Mouse (Mus musculus) forebrain, postnatal 0 days (tissue): ENCODE results near the gene Ehd1. TPM values are rescaled to one million over a fixed set of nuclear protein-coding genes. Genes with fewer than 3 reads are reported as not detected.

Experiments
- ATAC-seq: fragments of 200-750 bp; cut with Nextera tagmentation; 2 replicates; pipeline ENCODE4 v1.8.0; 2017; ENCODE audit warnings: mild to moderate bottlenecking, moderate library complexity
- DNase-seq: peaks from one replicate; pipeline ENCODE4 v3.0.0-alpha.2; 2015
- H3K27ac ChIP-seq: fragments of 300-500 bp; sonication (generic); 2 replicates; pipeline ENCODE4 v1.5.1; 2014; ENCODE audit warnings: low read depth, mild to moderate bottlenecking, antibody characterized with exemption, low read length, moderate library complexity, mixed read lengths
- H3K27me3 ChIP-seq: fragments of 300-500 bp; sonication (generic); 2 replicates; pipeline ENCODE4 v1.6.1; 2014; ENCODE audit warnings: mild to moderate bottlenecking, low read length, mixed read lengths; ENCODE audit not compliant: insufficient read depth
- H3K36me3 ChIP-seq: fragments of 300-500 bp; sonication (generic); 2 replicates; pipeline ENCODE4 v1.6.1; 2014; ENCODE audit warnings: mild to moderate bottlenecking, moderate library complexity; ENCODE audit not compliant: insufficient read depth
- H3K4me1 ChIP-seq: fragments of 300-500 bp; sonication (generic); 2 replicates; pipeline ENCODE4 v1.6.1; 2014; ENCODE audit warnings: antibody characterized with exemption; ENCODE audit not compliant: insufficient read depth
- H3K4me2 ChIP-seq: fragments of 300-500 bp; sonication (generic); 2 replicates; pipeline ENCODE4 v1.6.1; 2014; ENCODE audit warnings: low read depth, mild to moderate bottlenecking, moderate library complexity
- H3K4me3 ChIP-seq: fragments of 300-500 bp; sonication (generic); 2 replicates; pipeline ENCODE4 v1.5.1; 2014; ENCODE audit warnings: low read depth, low read length, mixed read lengths
- H3K9ac ChIP-seq: fragments of 300-500 bp; sonication (generic); 2 replicates; pipeline ENCODE4 v1.6.1; 2014; ENCODE audit warnings: mild to moderate bottlenecking
- H3K9me3 ChIP-seq: fragments of 300-500 bp; sonication (generic); 2 replicates; pipeline ENCODE4 v1.6.1; 2016; ENCODE audit warnings: low read length
- CTCF ChIP-seq: sonication (generic); IDR thresholded peaks from 2 replicates; pipeline ENCODE4 v1.5.1; 2016; ENCODE audit warnings: antibody characterized with exemption, control low read depth, low read depth
- WGBS: fragments of 180-500 bp; shearing (Covaris S2); extraction: QIAGEN DNeasy Blood & Tissue Kit; methylation state at CpG from one replicate; pipeline ENCODE4 v1.1.7; 2014; 5-methylcytosine and 5-hydroxymethylcytosine counted together
- polyA plus RNA-seq: library from polyadenylated mRNA; unstranded; fragments of >200 nt; fragmentation: Nextera tagmentation; extraction: Ambion mirVana; gene quantifications from 2 replicates; pipeline ENCODE4 v1.2.1, GENCODE M21; 2015
- total RNA-seq: library from RNA; depleted of rRNA; stranded (reverse); fragments of >200 nt; gene quantifications from 2 replicates; pipeline ENCODE4 v1.2.3, GENCODE M21; 2014

The Ehd1 gene
- total and polyA plus RNA-seq, 2 experiments from 2014 or later, result 75.4 to 120 TPM

DNA sequence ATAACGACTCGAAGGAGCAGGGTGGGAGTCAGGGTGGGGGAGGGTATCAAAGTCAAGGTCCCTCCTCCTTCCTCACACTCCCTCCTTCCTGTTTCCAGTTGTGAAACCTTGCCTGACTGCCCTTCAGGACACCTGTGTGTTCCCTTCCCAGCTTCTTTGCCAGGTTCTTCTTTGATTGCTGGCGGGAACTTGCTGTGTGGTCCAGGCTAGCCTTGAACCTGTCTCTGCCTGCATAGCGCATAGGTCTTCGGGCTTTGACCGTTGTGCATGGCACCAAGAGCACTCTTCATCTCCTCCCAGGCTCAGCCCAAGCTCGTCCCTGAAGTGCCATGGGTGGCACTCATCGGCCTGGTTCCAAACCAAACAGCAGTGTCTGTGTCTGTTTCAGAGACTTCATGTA, 11.6 kb upstream of the Ehd1 start:
- H3K36me3 ChIP-seq, result peaks cover 22% of the 10 kb centered on the region
- H3K4me3 ChIP-seq, result no peak overlapping the region
- DNase-seq, result no peak
- H3K9me3 ChIP-seq, result no peaks in the 10 kb centered on the region
- 87% methylated on average over 8 of the region's 8 CpGs for WGBS
- no peaks in the 10 kb centered on the region; the same call in 1 of the 2 replicates for H3K4me1 ChIP-seq
- no peak overlapping the region for H3K9ac ChIP-seq
- H3K27me3 ChIP-seq, result no peaks in the 10 kb centered on the region
- no peak for TF ChIP-seq CTCF
- ATAC-seq, result no peak
- H3K27ac ChIP-seq, result no peak overlapping the region
- no peak overlapping the region for H3K4me2 ChIP-seq

DNA sequence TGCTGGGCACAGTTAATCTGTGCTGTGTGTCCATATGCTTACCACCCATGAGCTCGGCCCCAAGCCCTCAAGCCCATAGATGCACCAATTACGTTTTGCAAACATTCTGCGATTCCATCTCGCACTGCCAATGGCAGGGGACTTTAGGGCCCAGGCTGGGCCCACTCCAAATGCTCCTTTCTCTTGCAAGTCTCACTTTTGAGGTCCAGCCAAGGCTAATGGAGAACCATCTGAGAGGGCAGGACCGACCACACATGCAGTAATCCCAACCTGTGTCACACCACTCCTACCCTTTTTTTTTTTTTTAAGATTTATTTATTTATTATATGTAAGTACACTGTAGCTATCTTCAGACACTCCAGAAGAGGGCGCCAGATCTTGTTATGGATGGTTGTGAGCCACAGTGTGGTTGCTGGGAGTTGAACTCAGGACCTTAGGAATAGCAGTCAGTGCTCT, 10.8 kb upstream of the Ehd1 start:
- no peak overlapping the region for H3K4me3 ChIP-seq
- H3K9ac ChIP-seq, result no peak overlapping the region
- no peaks in the 10 kb centered on the region for H3K27me3 ChIP-seq
- H3K27ac ChIP-seq, result no peak overlapping the region
- peaks cover 18% of the 10 kb centered on the region for H3K36me3 ChIP-seq
- H3K4me2 ChIP-seq, result no peak overlapping the region
- H3K4me1 ChIP-seq, result no peaks in the 10 kb centered on the region; the same call in 1 of the 2 replicates
- 63% methylated on average over 6 of the region's 6 CpGs for WGBS
- DNase-seq (no peak), ATAC-seq (no peak)
- no peaks in the 10 kb centered on the region for H3K9me3 ChIP-seq
- TF ChIP-seq CTCF, result peak; percentile 18; the same call in 1 of the 2 replicates

DNA sequence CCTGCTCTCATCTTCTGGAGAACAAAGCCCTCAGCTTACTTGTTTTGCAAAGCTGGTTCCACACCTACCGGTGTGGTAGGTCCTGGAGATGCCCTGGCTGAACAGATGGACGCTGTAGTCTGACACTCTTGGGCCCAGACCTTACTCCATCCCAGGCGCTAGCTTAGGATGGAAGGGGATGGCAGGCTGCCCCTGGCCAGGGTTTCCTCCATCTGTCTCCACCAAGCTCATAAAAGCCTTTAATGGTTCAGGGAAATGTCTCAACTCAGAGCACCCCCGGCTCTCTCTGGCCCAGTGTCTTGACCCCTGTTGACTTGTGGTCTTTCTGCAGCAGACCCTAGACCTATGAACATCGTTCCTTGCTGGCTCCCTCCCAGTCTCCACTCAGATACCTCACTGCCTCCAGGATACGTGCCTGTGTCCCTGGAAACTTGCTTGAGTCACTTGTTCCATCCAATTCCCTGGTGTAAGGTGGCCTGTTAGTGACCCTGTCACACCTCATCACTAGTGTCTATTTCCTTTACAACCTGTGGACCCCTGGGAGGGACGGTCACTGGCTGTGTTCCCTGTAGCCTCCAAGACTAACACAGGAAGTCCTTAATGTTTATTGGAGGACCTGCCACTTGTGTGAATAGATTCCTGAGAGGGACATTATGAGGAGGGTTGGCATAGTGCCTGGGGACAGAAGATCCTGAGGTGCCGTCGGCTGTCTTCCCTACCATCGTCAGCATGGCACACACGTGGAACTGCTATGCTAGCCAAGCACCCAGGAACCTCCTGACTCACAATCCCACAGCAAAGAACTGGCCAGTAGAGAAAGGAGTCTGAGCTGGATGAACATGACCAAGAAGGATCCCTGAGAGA, 9.0 kb upstream of the Ehd1 start:
- no peaks in the 10 kb centered on the region; the same call in 1 of the 2 replicates for H3K4me1 ChIP-seq
- H3K9me3 ChIP-seq, result no peaks in the 10 kb centered on the region
- H3K27ac ChIP-seq, result no peak overlapping the region
- H3K4me2 ChIP-seq, result no peak overlapping the region
- DNase-seq, result no peak
- H3K27me3 ChIP-seq, result no peaks in the 10 kb centered on the region
- H3K9ac ChIP-seq, result no peak overlapping the region
- no peak for ATAC-seq
- no peaks in the 10 kb centered on the region for H3K36me3 ChIP-seq
- 55% methylated on average over 11 of the region's 11 CpGs for WGBS
- TF ChIP-seq CTCF, result no peak
- H3K4me3 ChIP-seq, result no peak overlapping the region

DNA sequence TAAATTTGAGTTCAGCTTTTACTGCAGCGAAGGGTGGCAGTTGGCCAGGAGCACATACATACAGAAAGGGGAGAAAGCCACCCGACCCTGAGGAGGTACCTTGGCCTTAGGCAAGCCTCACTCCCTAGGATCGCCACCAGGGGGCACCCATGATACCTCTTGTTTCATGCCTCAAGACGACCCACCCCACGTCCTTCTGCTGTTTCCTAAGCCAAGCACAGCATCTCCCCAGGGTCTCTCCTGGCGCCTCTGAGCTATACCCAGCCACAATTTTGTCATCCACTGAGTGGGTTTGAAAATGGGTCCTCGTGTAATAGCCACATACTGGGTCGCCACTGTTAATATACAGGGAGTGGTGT, 8.4 kb upstream of the Ehd1 start:
- ATAC-seq, result peak; percentile 86
- Histone ChIP-seq H3K4me3 (no peak overlapping the region), H3K27me3 (no peaks in the 10 kb centered on the region), H3K9me3 (no peaks in the 10 kb centered on the region), H3K27ac (no peak overlapping the region), H3K4me2 (no peak overlapping the region), H3K36me3 (no peaks in the 10 kb centered on the region), H3K9ac (no peak overlapping the region), H3K4me1 (no peaks in the 10 kb centered on the region; the same call in 1 of the 2 replicates)
- DNase-seq, result peak; percentile 82
- TF ChIP-seq CTCF, result peak; percentile 92
- 18% methylated on average over 8 of the region's 8 CpGs for WGBS

DNA sequence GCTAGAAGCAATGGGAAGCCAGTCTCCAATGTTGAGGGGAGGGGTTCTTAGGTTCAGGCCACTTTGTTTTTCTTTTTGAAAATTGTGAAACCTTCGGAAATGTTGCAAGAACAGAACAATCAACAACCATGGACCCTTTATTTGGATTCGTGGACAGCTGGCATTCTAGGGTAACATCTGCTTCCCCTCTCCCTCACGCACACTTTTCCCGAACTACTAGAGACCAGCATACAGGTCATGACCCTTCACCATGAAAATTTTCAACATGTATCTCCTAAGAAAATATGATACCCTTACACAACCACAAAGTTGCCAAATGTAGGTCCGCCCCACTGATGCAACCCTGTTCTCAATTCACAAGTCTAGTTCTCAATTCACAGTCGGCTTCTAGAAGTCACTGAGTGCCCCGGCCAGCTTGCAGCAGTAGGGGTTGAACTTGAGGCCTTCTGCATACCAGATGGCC, 7.8 kb upstream of the Ehd1 start:
- Histone ChIP-seq H3K9ac (no peak overlapping the region), H3K4me3 (no peak overlapping the region), H3K27me3 (no peaks in the 10 kb centered on the region), H3K4me1 (no peaks in the 10 kb centered on the region; the same call in 1 of the 2 replicates), H3K36me3 (no peaks in the 10 kb centered on the region), H3K4me2 (no peak overlapping the region), H3K9me3 (no peaks in the 10 kb centered on the region), H3K27ac (no peak overlapping the region)
- no peak for TF ChIP-seq CTCF
- ATAC-seq (no peak), DNase-seq (no peak)
- 88% methylated on average over 7 of the region's 7 CpGs for WGBS

DNA sequence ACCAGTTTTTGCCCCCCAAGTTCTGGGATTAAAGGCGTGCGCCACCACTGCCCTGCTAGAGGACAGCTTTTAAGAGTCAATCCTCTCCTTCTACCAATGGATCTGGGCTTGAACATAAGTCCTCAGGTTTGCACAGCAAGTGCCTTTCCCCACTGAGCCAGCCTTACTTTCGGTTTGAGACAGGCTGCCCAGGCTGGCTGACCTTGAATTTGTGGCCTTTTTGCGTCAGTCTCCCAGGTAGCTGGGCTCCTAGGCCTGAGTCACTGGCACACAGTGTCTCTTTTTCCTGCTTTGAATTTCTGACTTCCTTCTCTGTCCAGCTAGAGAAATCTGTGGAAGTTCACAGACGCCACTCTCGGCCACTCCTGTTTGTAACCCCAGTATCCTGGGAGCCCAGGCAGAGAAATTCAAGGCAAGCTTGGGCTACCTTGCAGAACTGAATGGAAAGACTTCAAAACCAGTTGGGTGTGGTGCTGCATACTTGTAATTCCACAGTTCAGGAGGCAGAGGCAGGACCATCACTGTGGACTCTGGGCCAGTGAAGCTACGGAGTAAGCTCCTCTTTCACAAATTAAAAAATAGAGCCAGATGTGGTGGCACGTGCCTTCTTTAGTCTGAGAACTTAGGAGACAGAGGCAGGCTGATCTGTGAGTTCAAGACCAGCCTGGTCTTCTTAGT, 6.6 kb upstream of the Ehd1 start:
- H3K9me3 ChIP-seq, result no peaks in the 10 kb centered on the region
- H3K4me1 ChIP-seq, result no peaks in the 10 kb centered on the region; the same call in 1 of the 2 replicates
- H3K36me3 ChIP-seq, result no peaks in the 10 kb centered on the region
- no peak overlapping the region for H3K9ac ChIP-seq
- 89% methylated on average over 8 of the region's 8 CpGs for WGBS
- no peak overlapping the region for H3K4me2 ChIP-seq
- DNase-seq, result no peak
- H3K4me3 ChIP-seq, result no peak overlapping the region
- no peak overlapping the region for H3K27ac ChIP-seq
- TF ChIP-seq CTCF, result no peak
- no peaks in the 10 kb centered on the region for H3K27me3 ChIP-seq
- no peak for ATAC-seq

DNA sequence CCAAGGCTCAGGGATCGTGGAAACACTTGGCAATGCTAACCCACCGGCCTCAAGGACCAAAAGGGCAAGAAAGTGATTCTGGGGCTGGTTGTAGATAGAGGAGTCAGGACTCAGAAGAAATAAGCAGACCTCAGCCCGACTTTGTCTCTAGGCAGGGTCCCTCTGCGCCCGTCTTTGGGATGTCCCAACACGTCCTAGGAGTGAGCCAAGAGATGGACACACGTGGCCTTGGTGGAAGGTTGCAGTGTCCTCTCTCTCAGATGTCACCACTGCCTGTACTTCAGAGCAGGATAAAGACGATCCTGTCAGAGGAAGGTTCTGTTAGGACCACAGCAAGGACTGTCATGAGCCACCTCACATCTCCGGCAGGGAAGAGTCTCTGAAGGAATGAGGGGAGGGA, 5.9 kb upstream of the Ehd1 start:
- Histone ChIP-seq H3K27ac (no peak overlapping the region), H3K36me3 (no peaks in the 10 kb centered on the region), H3K9me3 (no peaks in the 10 kb centered on the region), H3K27me3 (no peaks in the 10 kb centered on the region), H3K4me1 (peaks cover 4% of the 10 kb centered on the region; the same call in 1 of the 2 replicates), H3K4me3 (no peak overlapping the region), H3K9ac (no peak overlapping the region), H3K4me2 (no peak overlapping the region)
- no peak for ATAC-seq
- WGBS, result 58% methylated on average over 9 of the region's 9 CpGs
- TF ChIP-seq CTCF, result no peak
- no peak for DNase-seq
